Mouse (Mus musculus): ENCODE measurements around the gene Mrtfa. TPM values are rescaled to one million over a fixed set of nuclear protein-coding genes. Genes with fewer than 3 reads are reported as not detected.
A peak's percentile ranks its signal among the peaks of the same experiment; 100 is the strongest.

Mrtfa gene
- polyA plus RNA-seq (2014; fragmentation: Nextera tagmentation; extraction: Ambion mirVana) = 25.4 and 34.0 TPM in 2 replicates

GRCm38 (mm10) chr15:81190630-81191178, at the start of gene Mrtfa:
Gene Mrtfa, minus strand, starts transcription at chr15:81190757.
- peak within 1 kb of the TSS; percentile 94 for H3K9ac ChIP-seq (replicated peaks; ENCODE audit: low read length)
- peak; percentile 99 for DNase-seq
- ATAC-seq (ENCODE audit: low FRiP score, low TSS enrichment) = peak; percentile 99
- no peaks in the 10 kb centered on the region for H3K9me3 ChIP-seq (ENCODE audit: control insufficient read depth, low read length)
- 0 out of 2 replicates have a peak, but pooled peaks cover 3% of the 10 kb centered on the region for H3K36me3 ChIP-seq (ENCODE audit: control insufficient read depth, insufficient read depth, low read length)
- peak within 1 kb of the TSS; percentile 64 for H3K4me2 ChIP-seq (ENCODE audit: low read length)
- under 1% methylated on average over 48 of the region's 48 CpGs for WGBS
- H3K4me3 ChIP-seq (replicated peaks; ENCODE audit: low read depth, low read length) = peak within 1 kb of the TSS; percentile 95
- no peaks in the 10 kb centered on the region for H3K27me3 ChIP-seq (ENCODE audit: control insufficient read depth, insufficient read depth, low read length)
- H3K4me1 ChIP-seq (ENCODE audit: control insufficient read depth, insufficient read depth, low read length) = peaks cover 8% of the 10 kb centered on the region
- peak within 1 kb of the TSS; percentile 85 for H3K27ac ChIP-seq (replicated peaks; ENCODE audit: low read depth, low read length)

- no peak for ATAC-seq (ENCODE audit: low FRiP score, low TSS enrichment)
- H3K27me3 ChIP-seq (ENCODE audit: control insufficient read depth, insufficient read depth, low read length) = no peaks in the 10 kb centered on the region
Measured at GRCm38 (mm10) chr15:81239794-81240343, 49.3 kb upstream of the Mrtfa start.

GRCm38 (mm10) chr15:81239261-81239660, 48.7 kb upstream of the Mrtfa start:
- no peak overlapping the region for H3K9ac ChIP-seq (replicated peaks; ENCODE audit: low read length)
- H3K36me3 ChIP-seq (ENCODE audit: control insufficient read depth, insufficient read depth, low read length) = no peaks in the 10 kb centered on the region
- 33% methylated on average over 7 of the region's 7 CpGs for WGBS
- H3K4me1 ChIP-seq (ENCODE audit: control insufficient read depth, insufficient read depth, low read length) = peaks cover 10% of the 10 kb centered on the region
- H3K27me3 ChIP-seq (ENCODE audit: control insufficient read depth, insufficient read depth, low read length) = no peaks in the 10 kb centered on the region
- H3K27ac ChIP-seq (replicated peaks; ENCODE audit: low read depth, low read length) = no peak overlapping the region
- no peak overlapping the region for H3K4me2 ChIP-seq (ENCODE audit: low read length)
- peak; percentile 57 for DNase-seq
- H3K9me3 ChIP-seq (ENCODE audit: control insufficient read depth, low read length) = no peaks in the 10 kb centered on the region
- no peak overlapping the region for H3K4me3 ChIP-seq (replicated peaks; ENCODE audit: low read depth, low read length)
- no peak for ATAC-seq (ENCODE audit: low FRiP score, low TSS enrichment)

More at GRCm38 (mm10) chr15:81239794-81240343, 49.3 kb upstream of the Mrtfa start:
- Histone ChIP-seq H3K4me3 (replicated peaks; ENCODE audit: low read depth, low read length) (no peak overlapping the region), H3K27ac (replicated peaks; ENCODE audit: low read depth, low read length) (no peak overlapping the region), H3K4me2 (ENCODE audit: low read length) (no peak overlapping the region), H3K9me3 (ENCODE audit: control insufficient read depth, low read length) (no peaks in the 10 kb centered on the region), H3K9ac (replicated peaks; ENCODE audit: low read length) (no peak overlapping the region), H3K4me1 (ENCODE audit: control insufficient read depth, insufficient read depth, low read length) (peaks cover 10% of the 10 kb centered on the region), H3K36me3 (ENCODE audit: control insufficient read depth, insufficient read depth, low read length) (no peaks in the 10 kb centered on the region)
- WGBS = 71% methylated on average over 13 of the region's 13 CpGs
- DNase-seq = no peak

GRCm38 (mm10) chr15:81237471-81237870, 46.9 kb upstream of the Mrtfa start:
- H3K4me2 ChIP-seq (ENCODE audit: low read length) = no peak overlapping the region
- no peak overlapping the region for H3K9ac ChIP-seq (replicated peaks; ENCODE audit: low read length)
- no peaks in the 10 kb centered on the region for H3K9me3 ChIP-seq (ENCODE audit: control insufficient read depth, low read length)
- WGBS = 90% methylated on average over 18 of the region's 18 CpGs
- no peak overlapping the region for H3K4me3 ChIP-seq (replicated peaks; ENCODE audit: low read depth, low read length)
- H3K4me1 ChIP-seq (ENCODE audit: control insufficient read depth, insufficient read depth, low read length) = peaks cover 10% of the 10 kb centered on the region
- H3K27me3 ChIP-seq (ENCODE audit: control insufficient read depth, insufficient read depth, low read length) = no peaks in the 10 kb centered on the region
- no peak overlapping the region for H3K27ac ChIP-seq (replicated peaks; ENCODE audit: low read depth, low read length)
- DNase-seq = no peak
- no peaks in the 10 kb centered on the region for H3K36me3 ChIP-seq (ENCODE audit: control insufficient read depth, insufficient read depth, low read length)
- no peak for ATAC-seq (ENCODE audit: low FRiP score, low TSS enrichment)

GRCm38 (mm10) chr15:81236062-81236461, 45.5 kb upstream of the Mrtfa start:
- Histone ChIP-seq H3K4me1 (ENCODE audit: control insufficient read depth, insufficient read depth, low read length) (peaks cover 10% of the 10 kb centered on the region), H3K9ac (replicated peaks; ENCODE audit: low read length) (peak overlapping the region; percentile 68), H3K4me2 (ENCODE audit: low read length) (peak overlapping the region; percentile 87), H3K27me3 (ENCODE audit: control insufficient read depth, insufficient read depth, low read length) (no peaks in the 10 kb centered on the region), H3K9me3 (ENCODE audit: control insufficient read depth, low read length) (no peaks in the 10 kb centered on the region), H3K27ac (replicated peaks; ENCODE audit: low read depth, low read length) (no peak overlapping the region), H3K4me3 (replicated peaks; ENCODE audit: low read depth, low read length) (peak overlapping the region; percentile 48), H3K36me3 (ENCODE audit: control insufficient read depth, insufficient read depth, low read length) (no peaks in the 10 kb centered on the region)
- peak; percentile 43 for DNase-seq
- WGBS = 2% methylated on average over 8 of the region's 8 CpGs
- ATAC-seq (ENCODE audit: low FRiP score, low TSS enrichment) = no peak

- Histone ChIP-seq H3K9me3 (ENCODE audit: control insufficient read depth, low read length) (no peaks in the 10 kb centered on the region), H3K4me3 (replicated peaks; ENCODE audit: low read depth, low read length) (peak within 1 kb of the TSS; percentile 48), H3K4me1 (ENCODE audit: control insufficient read depth, insufficient read depth, low read length) (peaks cover 10% of the 10 kb centered on the region), H3K9ac (replicated peaks; ENCODE audit: low read length) (peak within 1 kb of the TSS; percentile 68), H3K4me2 (ENCODE audit: low read length) (peak within 1 kb of the TSS; percentile 87), H3K36me3 (ENCODE audit: control insufficient read depth, insufficient read depth, low read length) (no peaks in the 10 kb centered on the region), H3K27ac (replicated peaks; ENCODE audit: low read depth, low read length) (peak within 1 kb of the TSS; percentile 73), H3K27me3 (ENCODE audit: control insufficient read depth, insufficient read depth, low read length) (no peaks in the 10 kb centered on the region)
- ATAC-seq (ENCODE audit: low FRiP score, low TSS enrichment) = peak; percentile 84; the same call in 1 of the 2 replicates
- DNase-seq = peak; percentile 89
- 1% methylated on average over 25 of the region's 25 CpGs for WGBS
Measured at GRCm38 (mm10) chr15:81235086-81235920, 44.7 kb upstream of the Mrtfa start, which contains the start of gene Mchr1. Gene Mchr1, plus strand, starts transcription at chr15:81235499.

- H3K4me3 ChIP-seq (replicated peaks; ENCODE audit: low read depth, low read length) = no peak overlapping the region
- 83% methylated on average over 7 of the region's 7 CpGs for WGBS
Measured at GRCm38 (mm10) chr15:81231325-81231724, 40.8 kb upstream of the Mrtfa start.

GRCm38 (mm10) chr15:81229791-81230190, 39.2 kb upstream of the Mrtfa start:
- H3K27ac ChIP-seq (replicated peaks; ENCODE audit: low read depth, low read length) = no peak overlapping the region
- H3K9me3 ChIP-seq (ENCODE audit: control insufficient read depth, low read length) = no peaks in the 10 kb centered on the region
- H3K36me3 ChIP-seq (ENCODE audit: control insufficient read depth, insufficient read depth, low read length) = no peaks in the 10 kb centered on the region
- no peaks in the 10 kb centered on the region for H3K4me1 ChIP-seq (ENCODE audit: control insufficient read depth, insufficient read depth, low read length)
- ATAC-seq (ENCODE audit: low FRiP score, low TSS enrichment) (no peak), DNase-seq (no peak)
- H3K4me2 ChIP-seq (ENCODE audit: low read length) = no peak overlapping the region
- 73% methylated on average over 3 of the region's 3 CpGs for WGBS
- no peaks in the 10 kb centered on the region for H3K27me3 ChIP-seq (ENCODE audit: control insufficient read depth, insufficient read depth, low read length)
- H3K9ac ChIP-seq (replicated peaks; ENCODE audit: low read length) = no peak overlapping the region
- H3K4me3 ChIP-seq (replicated peaks; ENCODE audit: low read depth, low read length) = no peak overlapping the region

More at GRCm38 (mm10) chr15:81231325-81231724, 40.8 kb upstream of the Mrtfa start:
- Histone ChIP-seq H3K4me1 (ENCODE audit: control insufficient read depth, insufficient read depth, low read length) (peaks cover 9% of the 10 kb centered on the region), H3K27me3 (ENCODE audit: control insufficient read depth, insufficient read depth, low read length) (no peaks in the 10 kb centered on the region), H3K9me3 (ENCODE audit: control insufficient read depth, low read length) (no peaks in the 10 kb centered on the region), H3K4me2 (ENCODE audit: low read length) (no peak overlapping the region), H3K36me3 (ENCODE audit: control insufficient read depth, insufficient read depth, low read length) (no peaks in the 10 kb centered on the region), H3K9ac (replicated peaks; ENCODE audit: low read length) (no peak overlapping the region), H3K27ac (replicated peaks; ENCODE audit: low read depth, low read length) (no peak overlapping the region)
- DNase-seq (no peak), ATAC-seq (ENCODE audit: low FRiP score, low TSS enrichment) (no peak)

Measured in midbrain, embryonic 14.5 days (tissue).